Mouse (Mus musculus): Measurements from ENCODE around the gene Ndufa3. TPM values are rescaled to one million over a fixed set of nuclear protein-coding genes. Genes with fewer than 3 reads are reported as not detected.
"Not testable (repeated sequence)": the region's sequence is repeated elsewhere in the genome, so short reads cannot be mapped to it uniquely, and the experiment has no call there.

The Ndufa3 gene
- 100 to 1,000 TPM; 634 to 664 TPM for total RNA-seq (2021)
- long read RNA-seq, experiment 1, transcript Ndufa3-201 (4 exons, 515 nt) = major isoform, 87 of 109 reads
- long read RNA-seq, experiment 1, partial matches to known transcripts = 20 of 109 reads
- long read RNA-seq, experiment 1, other reads (novel, unspliced or antisense) = 1 of 109 reads
- long read RNA-seq, experiment 2, transcript Ndufa3-201 (4 exons, 515 nt) = major isoform, 277 of 319 reads
- long read RNA-seq, experiment 2, transcript Ndufa3-204 (4 exons, 343 nt) = minor isoform, 5 of 319 reads
- long read RNA-seq, experiment 2, partial matches to known transcripts = 30 of 319 reads
- long read RNA-seq, experiment 2, other reads (novel, unspliced or antisense) = 6 of 319 reads

DNA sequence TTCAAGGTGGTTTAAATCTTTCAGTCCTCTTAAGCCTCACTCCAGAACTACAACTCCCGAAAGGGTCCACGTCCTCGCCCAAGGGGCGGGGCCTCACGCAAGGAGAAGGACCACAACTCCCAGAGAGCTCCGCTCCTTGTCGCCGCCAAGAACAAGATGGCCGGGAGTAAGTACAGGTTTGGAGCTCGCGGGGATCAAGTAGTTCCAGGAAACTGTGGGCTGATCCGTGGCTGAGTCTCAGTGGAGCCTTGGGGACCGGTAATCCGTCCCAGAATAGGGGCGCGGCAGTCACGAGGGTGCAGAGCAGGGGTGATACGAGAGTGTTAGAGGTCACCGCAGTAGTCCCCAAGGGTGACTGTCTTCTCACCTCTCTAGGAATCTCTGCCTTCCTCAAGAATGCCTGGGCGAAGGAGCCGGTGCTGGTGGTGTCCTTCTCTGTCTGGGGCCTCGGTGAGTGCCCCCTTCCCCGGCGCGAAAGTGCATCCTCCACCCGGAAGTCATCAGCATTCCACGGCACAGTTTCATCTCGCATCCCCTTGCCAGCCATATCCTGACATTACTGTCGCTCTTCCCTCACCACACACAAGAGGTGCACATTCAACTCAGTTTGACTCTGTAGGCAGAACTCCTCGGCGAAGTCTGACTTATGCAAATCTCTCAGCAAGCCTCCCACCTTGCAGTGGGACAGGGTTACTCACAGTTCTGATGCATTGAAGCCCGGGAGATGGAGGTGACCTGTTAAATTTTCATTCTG is at the start of gene Ndufa3:
Gene Ndufa3 (plus strand): TSS at position 132 of the 754 bp plus-strand sequence.
- DNase-seq (ENCODE audit: low spot score in 2 of 2) = peak; percentile 80 to 91

DNA sequence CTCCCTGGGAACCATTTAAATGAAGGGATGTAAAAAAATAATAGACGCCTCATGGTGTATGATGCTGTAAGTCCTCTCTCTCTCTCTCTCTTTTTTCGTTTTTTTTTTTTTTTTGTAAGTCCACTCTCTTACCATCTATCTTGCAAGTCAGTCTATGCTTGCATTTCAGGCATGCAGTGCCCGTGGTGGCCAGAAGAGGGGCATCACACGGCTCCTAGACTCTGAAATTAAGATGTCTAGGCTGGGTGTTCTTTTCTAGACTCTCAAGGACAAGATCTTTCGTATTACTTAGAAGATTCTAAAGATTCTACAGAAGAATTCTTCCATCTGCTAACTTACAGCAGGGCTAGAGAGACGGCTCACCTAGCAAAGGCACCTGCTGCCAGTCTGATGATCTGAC is 47.4 kb upstream of the Ndufa3 start:
- DNase-seq (ENCODE audit: low spot score in 2 of 2) = no peak

DNA sequence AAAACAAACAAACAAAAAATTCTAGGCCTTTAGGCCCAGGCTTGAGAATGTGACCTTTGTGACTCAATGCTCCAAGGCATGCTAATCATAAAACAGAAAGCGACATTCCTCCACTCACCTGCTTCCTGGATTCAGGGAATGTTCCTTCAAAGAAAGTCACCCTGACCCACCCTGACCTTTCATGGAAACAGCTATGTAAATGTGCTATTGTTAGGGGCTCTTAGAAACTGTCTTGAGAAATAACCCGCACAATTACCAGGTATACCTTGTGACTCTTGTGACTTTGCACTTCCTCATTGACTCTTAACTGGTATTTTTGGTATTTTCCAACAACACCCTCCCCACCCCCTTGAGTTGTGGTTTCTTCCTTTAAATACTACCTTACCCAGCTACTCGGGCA is 46.6 kb upstream of the Ndufa3 start:
- DNase-seq (ENCODE audit: low spot score in 2 of 2) = not testable (repeated sequence)

GRCm38 (mm10) chr7:3571847-3572246 is 45.3 kb upstream of the Ndufa3 start:
- DNase-seq (ENCODE audit: low spot score in 2 of 2) = no peak

GRCm38 (mm10) chr7:3574216-3574615 is 43.0 kb upstream of the Ndufa3 start:
- DNase-seq (ENCODE audit: low spot score in 2 of 2) = peak in 1 of 2 experiments; percentile 50

DNA sequence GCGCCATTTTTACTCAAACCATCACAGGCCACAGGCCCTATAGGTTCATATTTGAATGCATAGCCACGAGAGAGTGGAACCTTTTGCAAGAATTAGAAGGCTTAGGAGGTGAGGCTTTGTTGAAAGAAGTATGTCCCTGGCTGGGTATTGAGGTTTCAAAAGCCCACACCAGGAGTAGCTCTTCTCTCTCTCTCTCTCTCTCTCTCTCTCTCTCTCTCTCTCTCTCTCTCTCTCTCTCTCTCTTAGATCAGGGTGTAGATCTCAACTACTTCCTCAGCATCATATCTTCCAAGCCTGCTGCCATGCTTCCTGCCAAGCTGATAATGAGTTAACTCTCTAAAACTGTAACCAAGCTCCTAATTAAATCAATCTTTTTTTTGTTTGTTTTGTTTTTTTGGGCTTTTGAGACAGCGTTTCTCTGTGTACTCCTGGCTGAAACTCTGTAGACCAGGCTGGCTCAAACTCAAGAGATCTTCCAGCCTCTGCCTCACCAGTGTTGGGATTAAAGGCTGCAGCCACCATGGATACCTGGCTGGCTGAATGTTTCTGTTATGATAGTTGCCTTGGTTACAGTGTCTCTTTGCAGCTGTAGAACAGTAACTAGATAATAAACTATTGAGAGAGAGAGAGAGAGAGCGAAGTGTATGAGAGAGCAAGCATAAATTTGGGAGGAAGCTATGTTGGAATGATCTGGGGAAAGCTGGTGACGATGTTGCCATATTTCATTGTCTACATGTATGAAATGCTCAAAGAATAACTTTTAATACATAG is 40.6 kb upstream of the Ndufa3 start:
- no peak for DNase-seq (ENCODE audit: low spot score in 2 of 2)

DNA sequence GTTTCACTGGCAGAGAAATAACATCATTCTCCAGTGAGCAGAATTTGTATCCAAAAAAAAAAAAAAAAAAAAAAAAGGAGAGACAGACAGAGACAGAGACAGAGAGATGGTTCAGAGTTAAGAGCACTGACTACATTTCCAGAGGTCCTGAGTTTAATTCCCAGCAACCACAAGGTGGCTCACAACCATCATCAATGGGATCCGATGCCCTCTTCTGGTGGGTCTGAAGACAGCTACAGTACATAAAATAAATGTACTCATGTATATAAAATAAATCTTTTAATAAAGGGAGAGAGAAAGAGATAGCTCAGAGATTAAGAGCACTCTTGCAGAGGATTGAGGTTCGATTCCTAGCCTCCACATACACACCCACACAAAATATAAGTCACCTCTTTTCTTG is 39.0 kb upstream of the Ndufa3 start:
- DNase-seq (ENCODE audit: low spot score in 2 of 2) = no peak

DNA sequence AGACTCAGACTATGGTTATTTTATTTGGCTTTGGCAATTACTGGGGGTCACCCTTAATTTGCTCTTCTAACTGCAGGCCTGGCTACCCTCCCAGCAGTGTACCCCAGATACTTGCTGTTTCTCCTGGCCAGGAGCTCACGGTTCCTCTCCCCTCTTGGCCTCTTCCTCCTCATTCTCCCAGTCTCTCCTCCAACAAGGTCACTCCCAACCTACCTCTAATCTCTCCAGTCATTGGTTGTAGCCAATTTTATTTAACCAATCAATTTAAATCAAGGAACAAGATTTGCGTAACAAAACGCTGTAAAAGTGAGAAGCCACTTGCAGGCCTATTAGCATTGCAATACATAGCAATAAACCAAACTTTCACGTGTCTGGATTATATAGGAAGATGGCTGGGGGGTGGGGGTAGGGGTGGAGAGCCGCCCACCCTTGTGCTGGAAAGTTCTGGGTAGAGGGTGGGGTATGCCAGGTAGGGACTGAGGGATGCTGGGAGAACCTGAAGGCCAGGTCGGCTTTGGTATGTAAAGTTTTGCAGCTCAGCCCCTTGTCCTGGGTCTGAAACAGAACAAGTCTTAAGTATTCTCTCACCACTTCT is 38.1 kb upstream of the Ndufa3 start:
- DNase-seq (ENCODE audit: low spot score in 2 of 2) = no peak

DNA sequence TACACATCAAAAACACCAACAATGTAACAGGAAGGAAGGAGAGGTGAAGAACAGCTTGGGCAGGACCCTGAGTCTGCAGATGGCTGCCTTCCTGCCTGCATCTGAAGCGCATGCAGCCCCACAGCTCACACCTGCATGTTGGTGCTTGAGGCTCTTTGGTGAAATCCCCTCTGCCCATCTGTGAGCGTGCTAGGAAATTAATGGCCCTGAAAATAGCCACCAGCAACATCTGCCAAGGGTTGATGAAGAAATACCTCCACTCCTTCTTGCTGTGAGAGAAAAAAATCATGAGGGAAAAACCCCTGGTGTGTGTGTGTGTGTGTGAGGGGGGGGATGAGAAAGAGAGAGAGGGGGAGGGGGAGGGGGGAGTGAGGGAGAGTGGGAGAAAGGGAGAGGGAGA is 37.1 kb upstream of the Ndufa3 start:
- no peak for DNase-seq (ENCODE audit: low spot score in 2 of 2)

DNA sequence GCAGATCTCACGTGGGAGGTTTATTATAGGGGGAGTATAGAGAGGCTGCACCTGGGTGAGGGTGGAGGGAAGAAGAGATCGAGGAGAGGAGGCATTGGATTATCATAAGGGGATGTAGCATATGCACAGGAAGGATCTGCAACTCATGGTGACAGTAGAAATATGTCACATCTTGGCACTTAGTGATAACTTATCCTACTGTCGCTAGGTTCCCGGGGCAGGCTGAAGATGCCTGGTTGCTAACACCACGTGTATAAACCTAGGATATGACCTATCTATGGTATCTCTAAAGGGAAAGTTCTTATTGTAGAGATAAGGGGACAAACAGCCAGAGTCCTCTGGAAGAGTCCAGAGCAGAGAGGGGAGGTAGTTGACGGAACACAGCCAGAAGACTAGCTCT is 31.4 kb upstream of the Ndufa3 start:
- DNase-seq (ENCODE audit: low spot score in 2 of 2) = no peak

GRCm38 (mm10) chr7:3586255-3586654 is 30.9 kb upstream of the Ndufa3 start:
- DNase-seq (ENCODE audit: low spot score in 2 of 2) = no peak

DNA sequence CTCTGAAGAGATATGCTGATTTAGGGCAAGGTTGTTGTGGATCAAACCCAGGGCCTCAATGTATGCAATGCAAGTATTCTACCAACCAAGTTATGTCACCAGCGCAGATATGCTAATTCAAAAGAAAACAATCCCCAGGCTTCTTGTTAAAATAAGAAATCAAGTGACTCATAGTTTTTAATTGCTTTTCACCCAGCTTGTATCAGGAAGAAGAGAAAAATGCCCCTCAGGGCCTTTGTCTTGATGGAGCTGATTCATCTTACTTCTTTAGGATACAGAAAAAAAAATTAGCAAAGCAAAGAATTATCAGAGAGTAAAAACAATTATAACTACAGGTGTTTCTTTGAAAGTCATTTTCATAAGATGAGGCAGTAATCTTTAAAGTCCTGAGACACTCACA is 29.9 kb upstream of the Ndufa3 start:
- DNase-seq (ENCODE audit: low spot score in 2 of 2) = no peak

DNA sequence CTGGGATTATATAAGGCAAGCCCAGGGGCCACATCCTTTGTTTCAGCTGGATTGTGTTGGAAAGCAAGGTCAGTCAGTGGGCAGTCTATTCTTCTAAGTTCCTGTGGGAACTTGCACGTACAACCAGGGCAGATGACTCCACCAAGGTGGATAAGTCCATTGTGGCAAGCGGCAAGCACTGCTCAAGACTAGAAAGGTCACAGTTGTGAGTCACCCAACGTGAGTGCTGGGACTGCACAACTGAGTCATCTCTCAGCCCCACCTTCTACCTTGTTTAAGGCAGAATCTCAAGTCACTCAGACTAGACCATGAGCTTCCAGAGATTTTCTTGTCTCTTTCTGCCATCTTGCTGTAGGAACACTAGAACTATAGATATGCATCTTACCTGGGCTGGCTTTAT is 26.6 kb upstream of the Ndufa3 start:
- DNase-seq (ENCODE audit: low spot score in 2 of 2) = no peak

- DNase-seq (ENCODE audit: low spot score in 2 of 2) = no peak
Observed at GRCm38 (mm10) chr7:3591534-3591933, 25.6 kb upstream of the Ndufa3 start.

DNA sequence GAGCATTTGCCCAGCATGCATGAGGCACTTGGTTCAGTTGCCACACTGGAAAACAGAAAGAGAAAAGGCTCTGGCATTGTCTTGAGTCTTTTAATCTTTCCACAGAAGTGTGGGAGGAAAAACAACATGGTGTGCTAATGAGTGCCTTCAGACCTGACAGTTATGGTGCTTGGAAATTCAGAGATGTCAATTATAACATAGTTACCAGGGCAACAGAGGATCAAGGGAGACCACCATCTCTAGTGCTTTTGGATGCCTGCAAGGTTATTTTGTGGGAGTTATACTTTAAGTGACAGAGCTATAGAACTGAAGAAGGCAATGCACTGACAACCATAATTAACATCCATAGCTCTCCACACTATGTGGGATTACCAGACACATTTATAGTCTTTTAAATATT is 23.3 kb upstream of the Ndufa3 start:
- no peak for DNase-seq (ENCODE audit: low spot score in 2 of 2)

DNA sequence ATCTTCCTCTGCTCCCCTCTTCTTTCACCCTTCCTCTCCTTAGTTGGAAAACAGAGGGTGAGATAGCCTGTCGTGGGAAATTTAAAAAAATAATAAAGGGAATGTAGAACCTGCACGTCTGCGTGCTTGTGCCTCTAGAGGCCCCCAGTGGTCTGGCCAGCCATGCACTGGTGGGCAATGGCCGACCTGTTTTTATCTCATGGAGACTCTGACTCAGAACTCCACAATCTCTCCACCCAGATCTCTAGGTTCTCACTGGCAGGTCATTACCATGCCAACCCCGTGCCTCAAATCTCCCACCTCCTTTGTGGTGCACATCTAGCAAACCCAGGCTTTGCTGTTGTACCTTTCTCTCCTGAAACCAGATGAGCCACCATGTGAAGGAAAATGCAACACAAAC is 22.5 kb upstream of the Ndufa3 start:
- no peak for DNase-seq (ENCODE audit: low spot score in 2 of 2)

GRCm38 (mm10) chr7:3595146-3595545 is 22.0 kb upstream of the Ndufa3 start:
- no peak for DNase-seq (ENCODE audit: low spot score in 2 of 2)

DNA sequence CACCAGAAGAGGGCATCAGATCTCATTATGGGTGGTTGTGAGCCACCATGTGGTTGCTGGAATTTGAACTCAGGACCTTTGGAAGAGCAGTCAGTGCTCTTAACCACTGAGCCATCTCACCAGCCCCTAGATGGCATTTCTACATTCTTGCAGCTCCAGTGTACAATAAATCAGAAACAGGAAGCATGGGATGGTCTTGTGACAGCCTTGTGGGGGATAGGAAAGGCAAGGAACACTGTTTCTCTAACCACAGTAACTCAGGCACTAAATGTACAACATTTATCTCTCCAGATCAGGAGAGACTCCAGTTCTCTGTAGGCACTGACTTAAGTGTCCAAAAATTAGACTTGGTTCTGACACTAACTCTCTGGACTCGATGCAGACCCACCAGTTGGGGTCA is 19.4 kb upstream of the Ndufa3 start:
- DNase-seq (ENCODE audit: low spot score in 2 of 2) = not testable (repeated sequence)

- peak; percentile 62 to 82 for DNase-seq (ENCODE audit: low spot score in 2 of 2)
Observed at GRCm38 (mm10) chr7:3601119-3601518, 16.1 kb upstream of the Ndufa3 start.

DNA sequence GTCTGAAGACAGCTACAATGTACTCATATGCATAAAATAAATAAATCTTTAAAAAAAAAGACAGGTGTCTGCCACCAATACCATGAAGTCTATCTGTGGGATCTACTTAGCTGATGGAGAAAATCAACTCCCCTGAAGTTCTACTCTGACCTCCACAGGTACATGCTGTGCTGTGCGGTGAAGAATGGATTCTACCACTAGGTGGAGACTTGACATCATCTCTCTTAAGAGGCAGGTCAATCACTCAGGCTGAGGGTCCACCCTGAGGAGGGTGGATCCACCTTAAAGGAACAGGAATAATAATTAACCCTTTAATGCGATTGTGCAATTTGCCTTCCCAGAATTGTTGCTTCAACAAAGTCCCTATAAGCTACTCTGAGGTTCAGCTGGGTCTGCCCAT is 10.4 kb upstream of the Ndufa3 start:
- DNase-seq (ENCODE audit: low spot score in 2 of 2) = no peak

DNA sequence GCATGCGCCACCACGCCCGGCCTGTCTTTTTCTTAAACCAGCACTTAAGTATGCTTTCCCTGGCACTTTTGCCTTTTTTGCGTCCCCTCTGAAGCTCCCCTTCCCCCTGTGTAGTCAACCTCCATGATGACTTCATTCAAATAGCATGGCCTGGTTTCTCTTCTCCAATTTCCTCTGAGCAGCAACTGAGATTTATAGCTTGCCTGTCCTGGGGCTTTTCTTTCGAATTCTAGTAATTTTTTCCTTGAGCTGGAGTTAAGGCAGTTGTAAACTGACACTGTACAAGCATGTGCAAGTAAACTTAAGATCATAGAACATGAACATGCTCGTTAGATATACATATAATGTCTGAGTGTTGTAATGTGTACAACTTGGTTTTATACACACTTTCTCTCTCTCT is 9.8 kb upstream of the Ndufa3 start:
- DNase-seq (ENCODE audit: low spot score in 2 of 2) = no peak

DNA sequence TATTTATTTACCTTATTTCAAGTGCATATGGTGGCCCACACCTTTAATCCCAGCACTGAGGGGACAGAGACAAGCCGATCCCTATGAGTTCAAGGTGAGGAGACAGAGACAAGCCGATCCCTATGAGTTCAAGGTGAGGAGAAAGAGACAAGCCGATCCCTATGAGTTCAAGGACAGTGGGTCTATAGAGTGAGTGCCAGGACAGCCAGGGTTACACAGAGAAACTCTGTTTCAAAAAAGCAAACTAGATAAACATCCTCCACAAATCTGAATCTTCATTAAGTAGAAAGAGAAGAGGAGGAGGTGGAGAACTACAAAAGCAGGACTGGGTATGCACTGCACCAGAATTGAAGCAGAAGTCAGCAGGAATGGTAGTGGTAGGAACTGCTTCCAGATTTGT is 8.5 kb upstream of the Ndufa3 start:
- no peak for DNase-seq (ENCODE audit: low spot score in 2 of 2)

Measured in layer of hippocampus, postnatal 14 days (tissue).